Mouse (Mus musculus): ENCODE results near the gene Pgam2. TPM values are rescaled to one million over a fixed set of nuclear protein-coding genes. Genes with fewer than 3 reads are reported as not detected.

Pgam2 gene
- polyA plus RNA-seq (2016; fragmentation: Nextera tagmentation; extraction: Ambion mirVana) = 17.0 and 18.2 TPM in 2 replicates

DNA sequence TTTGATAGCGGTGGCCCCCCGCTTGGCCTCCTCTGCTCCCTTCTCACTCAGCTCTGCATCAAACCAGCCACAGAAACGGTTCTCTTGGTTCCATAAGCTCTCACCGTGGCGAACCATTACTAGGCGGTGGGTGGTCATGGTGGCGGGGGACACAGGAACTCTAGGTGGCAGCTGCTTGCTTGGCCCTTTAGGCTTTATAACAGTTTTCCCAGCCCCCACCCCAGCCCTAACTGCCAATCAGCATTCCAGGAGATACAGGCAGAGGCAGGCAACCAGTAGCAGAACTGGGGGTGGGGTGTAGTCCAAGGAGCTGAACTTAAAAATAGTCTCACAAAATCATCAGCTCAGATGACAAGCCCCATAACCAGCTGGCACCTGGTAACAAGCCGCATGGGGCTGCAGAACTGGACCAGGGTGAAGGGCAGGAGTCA, at the start of gene Pgam2:
Gene Pgam2 (minus strand): TSS at position 183 of the 431 bp plus-strand sequence.
- Histone ChIP-seq H3K4me3 (no peak within 1 kb of the TSS), H3K36me3 (peaks cover 29% of the 10 kb centered on the region), H3K27ac (no peak within 1 kb of the TSS), H3K9ac (no peak within 1 kb of the TSS), H3K9me3 (no peaks in the 10 kb centered on the region), H3K27me3 (no peaks in the 10 kb centered on the region), H3K4me2 (replicated peaks) (no peak within 1 kb of the TSS), H3K4me1 (peaks cover 18% of the 10 kb centered on the region)
- WGBS = 42% methylated on average over 8 of the region's 8 CpGs
- peak; percentile 36; the same call in 1 of the 2 replicates for ATAC-seq (ENCODE audit: insufficient number of reproducible peaks, insufficient read depth, low FRiP score, low TSS enrichment)

GRCm38 (mm10) chr11:5852314-5852713, 48.8 kb upstream of the Pgam2 start:
- Histone ChIP-seq H3K4me1 (peaks cover 13% of the 10 kb centered on the region; the same call in 1 of the 2 replicates), H3K27ac (no peak overlapping the region), H3K4me3 (no peak overlapping the region), H3K9me3 (no peaks in the 10 kb centered on the region), H3K4me2 (replicated peaks) (no peak overlapping the region), H3K36me3 (no peaks in the 10 kb centered on the region), H3K9ac (no peak overlapping the region), H3K27me3 (no peaks in the 10 kb centered on the region)
- 40% methylated on average over 1 of the region's 1 CpGs for WGBS
- ATAC-seq (ENCODE audit: insufficient number of reproducible peaks, insufficient read depth, low FRiP score, low TSS enrichment) = no peak

- Histone ChIP-seq H3K27me3 (no peaks in the 10 kb centered on the region), H3K9ac (no peak overlapping the region), H3K4me1 (peaks cover 13% of the 10 kb centered on the region; the same call in 1 of the 2 replicates), H3K27ac (no peak overlapping the region), H3K4me2 (replicated peaks) (no peak overlapping the region), H3K9me3 (no peaks in the 10 kb centered on the region), H3K36me3 (no peaks in the 10 kb centered on the region), H3K4me3 (no peak overlapping the region)
- 56% methylated on average over 4 of the region's 4 CpGs for WGBS
- ATAC-seq (ENCODE audit: insufficient number of reproducible peaks, insufficient read depth, low FRiP score, low TSS enrichment) = no peak
These were observed 47.6 kb upstream of the Pgam2 start for GRCm38 (mm10) chr11:5851021-5851736.

GRCm38 (mm10) chr11:5850452-5850851, 46.9 kb upstream of the Pgam2 start:
- H3K27me3 ChIP-seq = no peaks in the 10 kb centered on the region
- H3K4me3 ChIP-seq = no peak overlapping the region
- no peaks in the 10 kb centered on the region for H3K9me3 ChIP-seq
- no peak overlapping the region for H3K4me2 ChIP-seq (replicated peaks)
- no peaks in the 10 kb centered on the region for H3K36me3 ChIP-seq
- H3K27ac ChIP-seq = no peak overlapping the region
- no peak overlapping the region for H3K9ac ChIP-seq
- 58% methylated on average over 5 of the region's 5 CpGs for WGBS
- 0 out of 2 replicates have a peak, but pooled peaks cover 6% of the 10 kb centered on the region for H3K4me1 ChIP-seq
- ATAC-seq (ENCODE audit: insufficient number of reproducible peaks, insufficient read depth, low FRiP score, low TSS enrichment) = no peak

DNA sequence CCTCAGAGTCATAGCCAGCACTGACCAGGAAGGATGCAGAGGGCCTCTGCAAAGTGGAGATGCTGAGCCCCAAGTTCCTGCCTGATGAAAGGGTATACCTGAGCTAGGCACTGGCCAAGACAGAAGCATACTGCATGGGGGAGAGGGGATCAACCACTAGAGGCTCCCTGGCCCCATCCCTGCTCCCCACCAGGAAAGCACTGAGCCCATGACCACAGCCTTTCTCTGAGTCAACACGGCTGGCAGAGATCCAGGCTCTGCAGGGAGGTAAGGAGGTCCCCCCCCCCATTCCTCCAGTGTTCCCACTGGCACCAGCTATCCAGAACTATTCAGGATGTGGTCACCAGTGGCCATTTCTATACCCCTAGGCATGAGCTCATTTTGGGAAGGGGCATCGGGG, 45.8 kb upstream of the Pgam2 start:
- Histone ChIP-seq H3K9me3 (no peaks in the 10 kb centered on the region), H3K4me3 (no peak overlapping the region), H3K36me3 (no peaks in the 10 kb centered on the region), H3K27me3 (no peaks in the 10 kb centered on the region), H3K27ac (no peak overlapping the region), H3K9ac (no peak overlapping the region), H3K4me2 (replicated peaks) (no peak overlapping the region), H3K4me1 (0 out of 2 replicates have a peak, but pooled peaks cover 5% of the 10 kb centered on the region)
- ATAC-seq (ENCODE audit: insufficient number of reproducible peaks, insufficient read depth, low FRiP score, low TSS enrichment) = no peak
- WGBS = 77% methylated on average over 2 of the region's 2 CpGs

DNA sequence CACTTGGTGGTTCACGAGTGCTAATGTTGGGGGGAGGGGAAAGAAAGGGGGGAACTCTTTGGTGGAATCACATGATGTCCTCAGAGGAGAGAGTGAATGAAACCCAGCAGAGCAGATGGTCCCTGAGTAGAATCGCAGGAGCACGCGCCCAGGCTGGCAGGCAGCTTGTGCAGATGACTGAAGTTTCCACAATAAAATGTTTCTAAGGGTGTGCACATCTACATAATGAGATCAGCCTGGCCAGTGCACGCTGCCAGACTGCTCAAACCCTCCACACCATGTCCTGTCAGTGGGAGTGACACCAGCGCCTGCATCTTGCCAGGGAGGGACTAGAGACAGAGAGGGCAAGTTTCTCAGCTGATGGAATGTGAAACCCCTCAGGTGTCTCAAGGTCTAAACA, 45.2 kb upstream of the Pgam2 start:
- no peak overlapping the region for H3K4me3 ChIP-seq
- no peaks in the 10 kb centered on the region for H3K36me3 ChIP-seq
- no peak overlapping the region for H3K27ac ChIP-seq
- no peaks in the 10 kb centered on the region for H3K9me3 ChIP-seq
- 63% methylated on average over 6 of the region's 6 CpGs for WGBS
- no peaks in the 10 kb centered on the region for H3K27me3 ChIP-seq
- 0 out of 2 replicates have a peak, but pooled peaks cover 5% of the 10 kb centered on the region for H3K4me1 ChIP-seq
- ATAC-seq (ENCODE audit: insufficient number of reproducible peaks, insufficient read depth, low FRiP score, low TSS enrichment) = no peak
- H3K9ac ChIP-seq = no peak overlapping the region
- H3K4me2 ChIP-seq (replicated peaks) = no peak overlapping the region

GRCm38 (mm10) chr11:5846639-5847345, 43.3 kb upstream of the Pgam2 start:
- 72% methylated on average over 7 of the region's 7 CpGs for WGBS
- Histone ChIP-seq H3K4me2 (replicated peaks) (no peak overlapping the region), H3K4me1 (no peaks in the 10 kb centered on the region), H3K27me3 (no peaks in the 10 kb centered on the region), H3K9me3 (no peaks in the 10 kb centered on the region), H3K9ac (no peak overlapping the region), H3K4me3 (no peak overlapping the region), H3K36me3 (no peaks in the 10 kb centered on the region), H3K27ac (no peak overlapping the region)
- ATAC-seq (ENCODE audit: insufficient number of reproducible peaks, insufficient read depth, low FRiP score, low TSS enrichment) = no peak

- H3K4me3 ChIP-seq = no peak overlapping the region
- H3K9ac ChIP-seq = no peak overlapping the region
- no peaks in the 10 kb centered on the region for H3K36me3 ChIP-seq
- H3K4me2 ChIP-seq (replicated peaks) = no peak overlapping the region
- no peaks in the 10 kb centered on the region for H3K27me3 ChIP-seq
- no peaks in the 10 kb centered on the region for H3K4me1 ChIP-seq
- ATAC-seq (ENCODE audit: insufficient number of reproducible peaks, insufficient read depth, low FRiP score, low TSS enrichment) = no peak
- WGBS = 76% methylated on average over 3 of the region's 3 CpGs
- H3K27ac ChIP-seq = no peak overlapping the region
- no peaks in the 10 kb centered on the region for H3K9me3 ChIP-seq
These were observed 39.6 kb upstream of the Pgam2 start for GRCm38 (mm10) chr11:5843131-5843530.

- Histone ChIP-seq H3K27ac (no peak overlapping the region), H3K9ac (no peak overlapping the region), H3K27me3 (no peaks in the 10 kb centered on the region), H3K4me2 (replicated peaks) (no peak overlapping the region), H3K4me3 (no peak overlapping the region), H3K9me3 (no peaks in the 10 kb centered on the region), H3K36me3 (no peaks in the 10 kb centered on the region), H3K4me1 (peaks cover 4% of the 10 kb centered on the region)
- no peak for ATAC-seq (ENCODE audit: insufficient number of reproducible peaks, insufficient read depth, low FRiP score, low TSS enrichment)
- 94% methylated on average over 2 of the region's 2 CpGs for WGBS
These were observed 38.2 kb upstream of the Pgam2 start for GRCm38 (mm10) chr11:5841751-5842150.

DNA sequence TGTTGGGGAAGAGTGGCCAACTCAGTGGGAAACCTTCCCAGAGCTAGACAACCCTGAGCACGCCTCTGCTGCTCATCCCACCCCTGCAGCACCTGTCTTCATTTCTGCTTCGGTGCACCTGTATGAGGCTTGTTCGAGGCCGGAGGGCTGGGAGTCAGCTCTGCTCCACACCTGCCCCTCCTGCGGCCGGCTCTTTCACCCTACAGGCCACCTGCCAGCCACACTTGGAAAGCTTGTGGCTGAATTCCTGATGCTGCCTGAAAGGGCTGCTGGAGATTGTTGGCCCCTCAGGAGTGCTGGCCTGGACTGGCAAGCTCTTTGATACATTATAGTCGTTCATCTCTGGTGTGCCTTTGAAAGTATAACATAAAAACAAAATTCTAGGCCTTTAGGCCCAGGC, 36.8 kb upstream of the Pgam2 start:
- no peaks in the 10 kb centered on the region for H3K9me3 ChIP-seq
- H3K4me1 ChIP-seq = peaks cover 8% of the 10 kb centered on the region
- no peak overlapping the region for H3K9ac ChIP-seq
- ATAC-seq (ENCODE audit: insufficient number of reproducible peaks, insufficient read depth, low FRiP score, low TSS enrichment) = no peak
- no peak overlapping the region for H3K4me2 ChIP-seq (replicated peaks)
- no peaks in the 10 kb centered on the region for H3K36me3 ChIP-seq
- no peak overlapping the region for H3K27ac ChIP-seq
- WGBS = 72% methylated on average over 7 of the region's 7 CpGs
- H3K27me3 ChIP-seq = no peaks in the 10 kb centered on the region
- H3K4me3 ChIP-seq = no peak overlapping the region

DNA sequence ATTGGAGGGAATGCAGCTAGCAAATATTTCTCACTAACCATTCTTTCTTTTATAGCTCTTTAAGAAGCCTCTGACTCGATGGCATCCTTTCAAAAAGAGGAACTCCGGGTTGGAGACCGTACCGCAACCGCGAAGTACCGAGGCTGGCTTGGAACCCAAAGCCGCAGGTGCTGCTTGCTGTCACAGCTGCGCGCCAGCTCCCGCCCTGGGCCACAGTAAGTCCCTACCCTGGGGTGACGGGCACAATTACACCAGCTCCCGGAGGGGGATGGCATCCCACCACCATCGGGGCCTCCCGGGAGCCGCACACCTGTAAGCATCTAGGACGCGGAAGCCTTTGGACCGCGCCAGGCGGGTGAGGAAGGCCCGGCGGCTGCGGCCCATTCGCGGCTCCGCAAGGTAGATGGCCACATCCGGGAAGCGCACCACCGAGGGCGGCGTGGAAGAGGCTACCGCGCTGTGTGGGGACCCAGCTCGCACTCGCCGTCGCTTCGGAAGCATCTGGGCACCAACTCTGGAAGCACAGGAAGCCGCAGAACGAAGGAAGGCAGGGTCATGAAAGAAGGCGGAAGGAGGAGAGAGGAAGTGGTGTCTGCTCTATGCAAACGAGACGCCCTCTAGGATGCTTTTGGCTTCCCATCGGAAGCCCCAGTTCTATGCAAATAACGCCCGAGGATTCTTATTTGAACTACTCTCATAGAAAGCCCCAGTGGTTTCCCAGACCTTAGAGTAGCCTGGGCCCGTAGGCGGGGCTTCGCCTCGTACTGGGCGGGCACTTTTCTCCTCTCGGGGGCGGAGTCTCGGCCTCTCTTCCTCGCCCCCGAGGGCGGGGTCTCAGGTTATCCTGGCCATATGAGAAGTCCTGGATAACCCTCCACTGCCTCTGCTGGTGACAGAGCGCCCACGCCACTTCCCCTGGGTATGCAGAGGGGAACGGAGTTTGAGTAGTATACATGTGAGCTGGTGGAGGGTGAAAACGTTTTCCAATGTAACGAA, 34.0 kb upstream of the Pgam2 start, which contains the start of gene Polm:
Gene Polm (minus strand): TSS at position 766 of the 996 bp plus-strand sequence.
- Histone ChIP-seq H3K9me3 (no peaks in the 10 kb centered on the region), H3K36me3 (peaks cover 18% of the 10 kb centered on the region), H3K27me3 (no peaks in the 10 kb centered on the region), H3K4me2 (replicated peaks) (peak within 1 kb of the TSS; percentile 90), H3K27ac (peak within 1 kb of the TSS; percentile 81), H3K4me3 (peak within 1 kb of the TSS; percentile 84), H3K9ac (peak within 1 kb of the TSS; percentile 84), H3K4me1 (peaks cover 8% of the 10 kb centered on the region)
- under 1% methylated on average over 63 of the region's 63 CpGs for WGBS
- peak; percentile 93 for ATAC-seq (ENCODE audit: insufficient number of reproducible peaks, insufficient read depth, low FRiP score, low TSS enrichment)
